Mouse (Mus musculus): ENCODE results near the gene Wfdc1.

DNA sequence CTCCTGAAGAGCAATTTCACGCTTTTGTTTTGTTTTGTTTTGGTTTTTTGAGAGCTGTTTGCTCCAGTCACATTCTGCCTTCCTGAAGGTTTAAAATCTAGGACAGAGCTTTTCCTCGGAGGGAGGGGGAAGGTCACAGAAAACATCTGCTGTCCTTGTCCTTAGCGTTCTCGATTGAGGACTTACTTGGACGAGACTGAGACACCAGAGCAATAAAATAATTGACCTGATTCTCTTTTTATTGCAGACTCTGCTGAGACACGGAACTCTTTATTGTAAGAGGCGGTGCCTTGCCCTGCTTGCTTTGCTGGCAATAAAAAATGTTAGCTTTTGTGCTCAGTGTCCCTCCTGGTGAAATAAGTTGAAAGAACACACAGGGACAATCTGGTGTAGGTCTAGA lies 26.4 kb upstream of the Wfdc1 start:
- TF ChIP-seq ZNF384 (IDR thresholded peaks at IDR 0.05; ENCODE audit: low read depth, low read length) (no peak), CHD2 (IDR thresholded peaks at IDR 0.05; ENCODE audit: low read depth, low read length) (no peak), ZC3H11A (IDR thresholded peaks at IDR 0.05; ENCODE audit: borderline replicate concordance, low read depth, low read length) (no peak), HCFC1 (IDR thresholded peaks at IDR 0.05; ENCODE audit: borderline replicate concordance, insufficient read depth, low read length) (no peak), MAFK (IDR thresholded peaks at IDR 0.05; ENCODE audit: insufficient read depth, low read depth, low read length) (no peak)
